Mouse (Mus musculus) kidney, embryonic 16.5 days (tissue): ENCODE measurements around the gene Foxp2. TPM values are rescaled to one million over a fixed set of nuclear protein-coding genes. Genes with fewer than 3 reads are reported as not detected.

ENCODE experiments used
- ATAC-seq: fragments of 200-750 bp; cut with Nextera tagmentation; 2 replicates; pipeline ENCODE4 v1.8.0; 2017; ENCODE audit warnings: moderate TSS enrichment; ENCODE audit not compliant: low FRiP score, low TSS enrichment
- H3K27ac ChIP-seq: fragments of 300-500 bp; sonication (generic); 2 replicates; pipeline ENCODE4 v1.5.1; 2014; ENCODE audit warnings: low read length
- H3K27me3 ChIP-seq: fragments of 300-500 bp; sonication (generic); 2 replicates; pipeline ENCODE4 v1.6.1; 2014; ENCODE audit warnings: low read length, control low read depth, mixed read lengths; ENCODE audit not compliant: insufficient read depth
- H3K36me3 ChIP-seq: fragments of 300-500 bp; sonication (generic); 2 replicates; pipeline ENCODE4 v1.6.1; 2014; ENCODE audit warnings: low read length, control low read depth, mixed read lengths; ENCODE audit not compliant: insufficient read depth
- H3K4me1 ChIP-seq: fragments of 300-500 bp; sonication (generic); 2 replicates; pipeline ENCODE4 v1.6.1; 2014; ENCODE audit warnings: low read length, control low read depth, mixed read lengths; ENCODE audit not compliant: insufficient read depth
- H3K4me2 ChIP-seq: fragments of 300-500 bp; sonication (generic); replicated peaks from 2 replicates; pipeline ENCODE4 v1.6.1; 2014; ENCODE audit warnings: low read depth, low read length
- H3K4me3 ChIP-seq: fragments of 300-500 bp; sonication (generic); 2 replicates; pipeline ENCODE4 v1.5.1; 2014; ENCODE audit warnings: mild to moderate bottlenecking, low read length
- H3K9ac ChIP-seq: fragments of 300-500 bp; sonication (generic); replicated peaks from 2 replicates; pipeline ENCODE4 v1.6.1; 2014; ENCODE audit warnings: low read length
- H3K9me3 ChIP-seq: fragments of 300-500 bp; sonication (generic); 2 replicates; pipeline ENCODE4 v1.6.1; 2016; ENCODE audit warnings: low read length, control low read depth
- WGBS: fragments of 180-500 bp; shearing (Covaris S2); extraction: QIAGEN DNeasy Blood & Tissue Kit; methylation state at CpG from one replicate; pipeline ENCODE4 v1.1.7; 2014; 5-methylcytosine and 5-hydroxymethylcytosine counted together
- polyA plus RNA-seq: library from polyadenylated mRNA; unstranded; fragments of >200 nt; fragmentation: Nextera tagmentation; extraction: Ambion mirVana; gene quantifications from 2 replicates; pipeline ENCODE4 v1.2.1, GENCODE M21; 2015

Foxp2 gene
- polyA plus RNA-seq, 1 experiment from 2014 or later: 6.5 TPM

DNA sequence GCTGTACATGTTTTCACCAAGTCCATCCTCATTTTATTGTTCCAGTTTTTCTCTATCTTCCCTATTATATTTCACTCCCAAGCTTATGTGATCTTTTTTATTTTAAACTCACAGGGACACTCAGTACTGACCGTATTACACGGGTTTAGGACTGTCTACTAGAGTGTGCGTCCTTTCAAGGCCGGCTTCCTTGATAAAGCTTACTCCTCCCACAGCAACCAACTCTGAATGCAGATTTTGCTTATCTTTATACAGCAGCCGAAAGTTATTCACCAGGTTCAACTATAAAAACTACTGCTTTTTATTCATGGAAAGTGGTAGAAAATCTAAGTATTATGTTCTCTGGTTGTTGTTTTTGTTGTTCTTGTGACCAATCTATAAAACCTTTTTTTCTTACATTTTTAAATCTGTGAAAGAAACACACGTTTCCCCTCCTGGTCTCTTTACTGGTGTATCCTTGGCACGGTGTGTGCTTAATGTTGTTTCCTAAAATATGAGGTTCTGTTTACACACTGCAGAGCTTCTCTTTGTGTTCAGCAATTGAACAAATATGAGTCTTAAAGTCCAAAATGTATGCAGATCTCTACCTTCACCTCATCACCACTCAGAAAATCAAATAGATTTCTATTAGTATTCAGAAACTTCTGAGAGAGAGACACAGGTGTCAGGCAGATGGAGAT, 128.4 kb downstream of the Foxp2 start:
- 84% methylated on average over 7 of the region's 7 CpGs for whole genome bisulfite sequencing
- Histone ChIP-seq H3K4me2 (no peak overlapping the region), H3K9me3 (no peaks in the 10 kb centered on the region), H3K36me3 (no peaks in the 10 kb centered on the region), H3K27me3 (no peaks in the 10 kb centered on the region), H3K27ac (no peak overlapping the region), H3K4me3 (no peak overlapping the region), H3K4me1 (no peaks in the 10 kb centered on the region), H3K9ac (no peak overlapping the region)
- ATAC-seq: no peak

DNA sequence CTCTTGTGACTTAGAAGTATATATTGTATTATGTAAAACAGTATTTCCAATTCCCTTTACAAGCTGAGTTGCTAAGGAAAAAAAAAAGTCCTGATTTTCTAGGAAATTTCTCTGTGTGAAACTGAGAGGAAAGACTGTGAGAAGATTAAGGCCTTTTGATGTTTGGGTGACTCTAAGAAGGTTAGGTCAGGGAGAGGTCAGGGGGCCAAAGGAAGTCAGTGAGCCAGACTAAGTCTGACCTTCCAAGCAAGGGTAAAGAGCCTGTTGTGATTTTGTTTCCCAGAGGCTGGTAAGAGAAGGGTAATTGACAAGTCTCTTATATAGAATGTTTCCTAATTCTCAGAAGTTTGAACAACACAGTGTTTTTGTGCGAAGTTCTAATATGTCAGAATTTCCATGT, 162.1 kb downstream of the Foxp2 start:
- ATAC-seq: no peak
- no peak overlapping the region for H3K4me2 ChIP-seq
- H3K9me3 ChIP-seq: no peaks in the 10 kb centered on the region
- no peak overlapping the region for H3K4me3 ChIP-seq
- H3K36me3 ChIP-seq: no peaks in the 10 kb centered on the region
- H3K27me3 ChIP-seq: no peaks in the 10 kb centered on the region
- no peaks in the 10 kb centered on the region for H3K4me1 ChIP-seq
- H3K27ac ChIP-seq: no peak overlapping the region
- 75% methylated on average over 1 of the region's 1 CpGs for WGBS
- H3K9ac ChIP-seq: no peak overlapping the region

DNA sequence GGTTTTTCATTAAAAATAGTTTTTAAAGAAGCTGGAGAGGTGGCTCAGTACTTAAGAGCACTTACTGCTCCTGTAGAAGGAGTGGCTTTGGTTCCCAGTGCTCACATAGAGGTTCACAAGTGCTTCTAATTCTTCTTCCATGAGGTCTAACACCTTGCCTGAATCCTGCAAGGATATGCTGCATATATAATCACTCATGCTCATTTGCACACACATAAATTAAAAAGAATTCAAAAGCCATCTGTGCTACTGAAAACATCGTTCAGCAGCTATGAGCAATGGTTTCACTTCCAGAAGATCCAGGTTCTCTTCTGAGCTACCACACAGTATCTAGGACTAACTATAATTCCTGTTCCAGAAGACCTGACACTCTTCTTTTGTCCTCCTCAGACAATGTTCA, 200.4 kb downstream of the Foxp2 start:
- no peak for ATAC-seq

DNA sequence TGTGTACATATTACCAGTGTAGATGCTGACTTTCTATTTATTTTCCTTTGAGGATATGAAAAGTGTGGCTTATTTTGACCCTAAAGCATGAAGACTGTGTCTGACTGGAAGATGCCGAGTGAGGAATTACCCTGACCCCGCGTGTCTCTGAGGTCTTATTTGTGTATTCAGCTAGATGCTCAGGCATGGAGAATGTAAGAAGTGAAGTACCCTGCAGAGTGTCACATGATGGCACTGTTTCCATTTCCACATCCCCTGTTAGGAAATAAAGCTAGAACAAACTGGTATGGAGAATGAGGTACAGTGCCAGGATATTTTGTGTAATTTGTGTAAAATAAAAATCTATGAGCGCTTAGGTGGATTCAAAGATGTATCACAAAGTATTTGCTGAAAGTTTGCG, 219.8 kb downstream of the Foxp2 start:
- Histone ChIP-seq H3K9ac (no peak overlapping the region), H3K4me2 (no peak overlapping the region), H3K27me3 (no peaks in the 10 kb centered on the region), H3K4me3 (no peak overlapping the region), H3K4me1 (no peaks in the 10 kb centered on the region), H3K9me3 (no peaks in the 10 kb centered on the region), H3K36me3 (no peaks in the 10 kb centered on the region), H3K27ac (no peak overlapping the region)
- WGBS: 75% methylated on average over 5 of the region's 5 CpGs
- ATAC-seq: no peak

More for the DNA sequence above, 200.4 kb downstream of the Foxp2 start:
- Histone ChIP-seq H3K4me2 (no peak overlapping the region), H3K4me1 (no peaks in the 10 kb centered on the region), H3K27me3 (no peaks in the 10 kb centered on the region), H3K36me3 (no peaks in the 10 kb centered on the region), H3K27ac (no peak overlapping the region), H3K4me3 (no peak overlapping the region), H3K9ac (no peak overlapping the region), H3K9me3 (no peaks in the 10 kb centered on the region)
- WGBS: 77% methylated on average over 1 of the region's 1 CpGs

DNA sequence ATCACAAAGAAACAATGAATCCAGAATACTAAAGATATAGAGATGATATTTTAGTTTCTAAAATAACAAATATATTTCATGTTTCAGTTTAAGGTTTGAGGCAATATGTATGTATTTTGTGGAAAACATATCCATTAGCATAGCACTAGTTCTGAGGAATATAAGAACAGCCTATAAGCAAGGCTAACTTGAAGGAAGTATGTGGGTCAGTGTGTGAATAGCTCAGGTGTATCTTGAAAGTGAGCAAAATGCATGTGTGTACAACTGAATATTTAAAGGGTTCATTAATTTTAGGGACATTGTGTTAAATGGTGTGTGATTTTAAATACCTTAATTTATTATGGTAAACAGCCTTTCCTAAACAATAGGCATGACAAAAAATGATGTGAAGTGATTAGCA, 220.2 kb downstream of the Foxp2 start:
- H3K36me3 ChIP-seq: no peaks in the 10 kb centered on the region
- no peaks in the 10 kb centered on the region for H3K9me3 ChIP-seq
- H3K9ac ChIP-seq: no peak overlapping the region
- no peak overlapping the region for H3K4me2 ChIP-seq
- H3K4me1 ChIP-seq: no peaks in the 10 kb centered on the region
- no peak overlapping the region for H3K27ac ChIP-seq
- H3K4me3 ChIP-seq: no peak overlapping the region
- no peak for ATAC-seq
- H3K27me3 ChIP-seq: no peaks in the 10 kb centered on the region

DNA sequence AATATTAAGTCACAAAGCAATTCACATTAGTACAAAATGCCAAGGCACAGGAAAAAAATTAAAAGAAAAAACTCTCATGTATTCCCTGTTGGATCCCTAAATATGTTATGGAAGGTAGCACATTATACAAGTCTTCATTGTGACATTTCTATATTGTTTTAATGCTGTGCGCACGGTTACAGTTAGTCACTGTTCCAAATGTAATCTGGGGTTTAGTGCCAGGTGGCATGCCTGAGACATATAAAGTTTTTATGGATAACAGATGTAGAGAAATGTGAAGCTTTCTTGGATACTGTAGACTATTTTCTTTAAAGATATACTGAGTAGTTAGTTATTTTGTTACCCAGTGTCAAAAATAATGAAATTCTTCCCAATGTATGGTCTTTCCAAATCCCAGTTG, 229.0 kb downstream of the Foxp2 start:
- Histone ChIP-seq H3K27me3 (no peaks in the 10 kb centered on the region), H3K4me3 (no peak overlapping the region), H3K9me3 (no peaks in the 10 kb centered on the region), H3K4me1 (no peaks in the 10 kb centered on the region), H3K9ac (no peak overlapping the region), H3K36me3 (no peaks in the 10 kb centered on the region), H3K27ac (no peak overlapping the region), H3K4me2 (no peak overlapping the region)
- 89% methylated on average over 2 of the region's 2 CpGs for WGBS
- ATAC-seq: no peak

DNA sequence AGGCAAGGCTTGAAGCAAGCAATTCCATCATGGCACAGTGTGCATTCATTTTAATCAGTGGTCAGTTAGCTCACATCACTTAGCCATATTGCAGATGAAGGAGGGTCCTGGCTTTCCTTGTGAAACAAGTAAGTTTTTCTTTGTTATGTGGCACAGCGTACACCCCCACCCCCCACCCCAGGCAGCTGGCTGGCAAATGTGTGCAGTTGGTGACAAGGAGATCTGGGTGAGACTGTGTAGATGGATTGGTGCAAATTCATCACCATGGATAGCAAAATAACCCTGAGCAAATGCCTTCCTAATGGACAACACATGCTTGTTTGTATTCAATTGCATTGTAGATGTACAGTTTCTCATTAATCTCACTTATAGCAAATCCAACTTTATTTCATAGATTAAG, 240.9 kb downstream of the Foxp2 start:
- ATAC-seq: no peak
- H3K27me3 ChIP-seq: no peaks in the 10 kb centered on the region
- WGBS: 80% methylated on average over 1 of the region's 1 CpGs
- H3K4me2 ChIP-seq: no peak overlapping the region
- no peak overlapping the region for H3K9ac ChIP-seq
- no peak overlapping the region for H3K4me3 ChIP-seq
- no peak overlapping the region for H3K27ac ChIP-seq
- H3K9me3 ChIP-seq: no peaks in the 10 kb centered on the region
- H3K36me3 ChIP-seq: no peaks in the 10 kb centered on the region
- H3K4me1 ChIP-seq: no peaks in the 10 kb centered on the region

DNA sequence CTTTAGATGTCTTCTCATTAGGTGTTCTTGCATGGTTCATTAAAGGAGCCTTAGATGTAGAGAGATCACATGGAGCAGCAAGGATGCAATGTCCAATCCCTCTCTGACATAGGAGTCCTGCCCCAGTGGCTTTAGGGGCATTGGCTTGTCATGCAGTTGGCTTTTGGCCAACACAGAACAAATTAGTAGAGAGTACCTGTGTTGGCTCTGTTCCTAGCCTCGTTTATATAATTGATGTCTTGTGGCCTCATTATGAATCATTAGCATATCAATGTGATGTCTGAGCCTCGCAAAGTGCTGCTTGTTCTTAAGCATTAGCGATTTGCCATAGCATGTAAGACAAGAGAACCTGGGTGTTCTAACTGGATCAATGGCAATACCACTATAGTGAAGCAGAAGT, 250.5 kb downstream of the Foxp2 start:
- Histone ChIP-seq H3K4me1 (no peaks in the 10 kb centered on the region), H3K4me2 (no peak overlapping the region), H3K36me3 (no peaks in the 10 kb centered on the region), H3K27ac (no peak overlapping the region), H3K27me3 (no peaks in the 10 kb centered on the region), H3K4me3 (no peak overlapping the region), H3K9ac (no peak overlapping the region), H3K9me3 (no peaks in the 10 kb centered on the region)
- ATAC-seq: no peak
- WGBS: 67% methylated on average over 3 of the region's 3 CpGs

DNA sequence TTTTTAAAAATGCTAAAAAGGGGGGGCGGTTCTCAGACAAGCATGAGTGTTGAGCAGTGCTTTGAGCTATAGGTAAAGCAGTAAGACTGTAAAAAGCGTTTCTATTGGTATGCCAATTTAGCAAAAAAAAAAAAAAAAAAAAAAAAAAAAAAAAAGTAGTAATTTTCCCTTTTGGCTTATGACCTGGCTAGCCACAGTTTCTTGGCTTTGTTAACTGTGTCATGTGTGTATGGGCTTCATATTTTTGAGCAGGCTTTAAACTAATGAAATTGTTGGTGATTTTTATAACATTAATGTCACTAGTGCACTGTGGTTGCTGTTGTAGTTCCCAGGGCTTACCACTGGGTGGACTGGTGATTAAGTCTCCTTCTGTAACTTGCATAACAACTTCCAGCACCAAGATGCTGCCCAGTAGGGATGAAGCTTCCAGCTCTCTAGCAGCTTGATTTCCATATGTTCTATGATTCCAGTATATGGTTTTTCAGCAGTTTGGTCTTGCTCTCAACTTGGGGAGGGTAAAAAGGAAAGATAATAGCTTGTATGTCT, 262.4 kb downstream of the Foxp2 start:
- no peak for ATAC-seq
- no peaks in the 10 kb centered on the region for H3K9me3 ChIP-seq
- H3K9ac ChIP-seq: no peak overlapping the region
- no peak overlapping the region for H3K4me3 ChIP-seq
- no peaks in the 10 kb centered on the region for H3K4me1 ChIP-seq
- no peaks in the 10 kb centered on the region for H3K36me3 ChIP-seq
- H3K4me2 ChIP-seq: no peak overlapping the region
- 100% methylated on average over 2 of the region's 2 CpGs for WGBS
- H3K27ac ChIP-seq: no peak overlapping the region
- H3K27me3 ChIP-seq: no peaks in the 10 kb centered on the region

DNA sequence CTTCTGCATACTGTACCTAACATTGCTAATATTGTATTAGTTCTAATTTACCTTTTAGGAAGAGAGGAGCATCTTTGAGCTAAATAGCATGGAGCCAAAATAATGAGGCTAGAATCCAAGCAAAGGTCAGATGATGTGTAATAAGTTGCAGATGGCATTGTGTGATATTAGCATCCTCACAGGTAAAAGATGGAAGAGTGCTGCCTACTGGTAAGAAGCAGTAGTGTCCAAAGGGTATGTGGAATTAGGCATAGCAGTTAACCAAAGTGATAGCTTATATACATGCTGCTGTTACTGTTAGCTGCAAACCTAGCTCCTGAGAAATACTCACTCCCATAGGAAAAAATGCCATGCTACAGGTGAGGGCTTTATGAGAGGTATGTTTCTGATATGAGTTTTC, 275.6 kb downstream of the Foxp2 start:
- no peak for ATAC-seq

More for the DNA sequence above, 275.6 kb downstream of the Foxp2 start:
- Histone ChIP-seq H3K4me1 (no peaks in the 10 kb centered on the region), H3K27me3 (no peaks in the 10 kb centered on the region), H3K4me2 (no peak overlapping the region), H3K4me3 (no peak overlapping the region), H3K9me3 (no peaks in the 10 kb centered on the region), H3K27ac (no peak overlapping the region), H3K36me3 (no peaks in the 10 kb centered on the region), H3K9ac (no peak overlapping the region)
